Mouse (Mus musculus): ENCODE measurements around the gene Plod1. TPM values are rescaled to one million over a fixed set of nuclear protein-coding genes. Genes with fewer than 3 reads are reported as not detected.
A peak's percentile ranks its signal among the peaks of the same experiment; 100 is the strongest.
"Not testable (repeated sequence)": the region's sequence is repeated elsewhere in the genome, so short reads cannot be mapped to it uniquely, and the experiment has no call there.

Plod1 gene
- polyA plus RNA-seq, 1 experiment from 2014 or later: 83.8 TPM

GRCm38 (mm10) chr4:147879456-147879855, 57.1 kb downstream of the Plod1 start:
- H3K9me3 ChIP-seq (ENCODE audit: control insufficient read depth, low read length): no peaks in the 10 kb centered on the region
- H3K4me1 ChIP-seq (ENCODE audit: control insufficient read depth, insufficient read depth, low read length): no peaks in the 10 kb centered on the region
- DNase-seq (ENCODE audit: low spot score) (no peak), ATAC-seq (ENCODE audit: low read depth) (no peak)
- H3K27ac ChIP-seq (replicated peaks; ENCODE audit: low read depth, low read length): no peak overlapping the region
- H3K9ac ChIP-seq (ENCODE audit: low read depth, low read length): no peak overlapping the region
- H3K27me3 ChIP-seq (replicated peaks; ENCODE audit: control insufficient read depth, insufficient read depth, low read length): no peaks in the 10 kb centered on the region
- peaks cover 81% of the 10 kb centered on the region for H3K36me3 ChIP-seq (ENCODE audit: control insufficient read depth, insufficient read depth, low read length)
- no peak overlapping the region for H3K4me3 ChIP-seq (ENCODE audit: low read depth, low read length)
- H3K4me2 ChIP-seq (ENCODE audit: low read depth, low read length): no peak overlapping the region
- WGBS: 67% methylated on average over 2 of the region's 2 CpGs

- no peak overlapping the region for H3K4me2 ChIP-seq (ENCODE audit: low read depth, low read length)
- H3K9me3 ChIP-seq (ENCODE audit: control insufficient read depth, low read length): no peaks in the 10 kb centered on the region
- H3K4me3 ChIP-seq (ENCODE audit: low read depth, low read length): no peak overlapping the region
- H3K36me3 ChIP-seq (ENCODE audit: control insufficient read depth, insufficient read depth, low read length): peaks cover 85% of the 10 kb centered on the region
- H3K27me3 ChIP-seq (replicated peaks; ENCODE audit: control insufficient read depth, insufficient read depth, low read length): no peaks in the 10 kb centered on the region
- ATAC-seq (ENCODE audit: low read depth) (no peak), DNase-seq (ENCODE audit: low spot score) (no peak)
- H3K4me1 ChIP-seq (ENCODE audit: control insufficient read depth, insufficient read depth, low read length): no peaks in the 10 kb centered on the region
- no peak overlapping the region for H3K9ac ChIP-seq (ENCODE audit: low read depth, low read length)
- H3K27ac ChIP-seq (replicated peaks; ENCODE audit: low read depth, low read length): no peak overlapping the region
- WGBS: 94% methylated on average over 9 of the region's 9 CpGs
These were observed 58.0 kb downstream of the Plod1 start for GRCm38 (mm10) chr4:147878537-147878936.

GRCm38 (mm10) chr4:147875852-147876575, 60.6 kb downstream of the Plod1 start:
- H3K9me3 ChIP-seq (ENCODE audit: control insufficient read depth, low read length): no peaks in the 10 kb centered on the region
- no peak overlapping the region for H3K4me3 ChIP-seq (ENCODE audit: low read depth, low read length)
- H3K27me3 ChIP-seq (replicated peaks; ENCODE audit: control insufficient read depth, insufficient read depth, low read length): no peaks in the 10 kb centered on the region
- peaks cover 80% of the 10 kb centered on the region for H3K36me3 ChIP-seq (ENCODE audit: control insufficient read depth, insufficient read depth, low read length)
- no peak overlapping the region for H3K9ac ChIP-seq (ENCODE audit: low read depth, low read length)
- ATAC-seq (ENCODE audit: low read depth): no peak
- 89% methylated on average over 4 of the region's 4 CpGs for WGBS
- no peak overlapping the region for H3K27ac ChIP-seq (replicated peaks; ENCODE audit: low read depth, low read length)
- no peaks in the 10 kb centered on the region for H3K4me1 ChIP-seq (ENCODE audit: control insufficient read depth, insufficient read depth, low read length)
- no peak for DNase-seq (ENCODE audit: low spot score)
- no peak overlapping the region for H3K4me2 ChIP-seq (ENCODE audit: low read depth, low read length)

GRCm38 (mm10) chr4:147869238-147869637, 67.3 kb downstream of the Plod1 start:
- 12% methylated on average over 5 of the region's 5 CpGs for WGBS
- Histone ChIP-seq H3K27me3 (replicated peaks; ENCODE audit: control insufficient read depth, insufficient read depth, low read length) (no peaks in the 10 kb centered on the region), H3K9me3 (ENCODE audit: control insufficient read depth, low read length) (no peaks in the 10 kb centered on the region), H3K4me2 (ENCODE audit: low read depth, low read length) (peak overlapping the region; percentile 86), H3K36me3 (ENCODE audit: control insufficient read depth, insufficient read depth, low read length) (peaks cover 38% of the 10 kb centered on the region), H3K4me3 (ENCODE audit: low read depth, low read length) (peak overlapping the region; percentile 89), H3K27ac (replicated peaks; ENCODE audit: low read depth, low read length) (peak overlapping the region; percentile 48; the same call in 1 of the 2 replicates), H3K9ac (ENCODE audit: low read depth, low read length) (peak overlapping the region; percentile 69), H3K4me1 (ENCODE audit: control insufficient read depth, insufficient read depth, low read length) (peaks cover 13% of the 10 kb centered on the region; the same call in 1 of the 2 replicates)
- DNase-seq (ENCODE audit: low spot score) (no peak), ATAC-seq (ENCODE audit: low read depth) (no peak)

- peak within 1 kb of the TSS; percentile 86 for H3K4me2 ChIP-seq (ENCODE audit: low read depth, low read length)
- peaks cover 13% of the 10 kb centered on the region; the same call in 1 of the 2 replicates for H3K4me1 ChIP-seq (ENCODE audit: control insufficient read depth, insufficient read depth, low read length)
- no peaks in the 10 kb centered on the region for H3K27me3 ChIP-seq (replicated peaks; ENCODE audit: control insufficient read depth, insufficient read depth, low read length)
- peak within 1 kb of the TSS; percentile 89 for H3K4me3 ChIP-seq (ENCODE audit: low read depth, low read length)
- peaks cover 33% of the 10 kb centered on the region for H3K36me3 ChIP-seq (ENCODE audit: control insufficient read depth, insufficient read depth, low read length)
- H3K27ac ChIP-seq (replicated peaks; ENCODE audit: low read depth, low read length): peak within 1 kb of the TSS; percentile 86
- under 1% methylated on average over 30 of the region's 30 CpGs for WGBS
- peak; percentile 98 for ATAC-seq (ENCODE audit: low read depth)
- peak; percentile 99 for DNase-seq (ENCODE audit: low spot score)
- H3K9me3 ChIP-seq (ENCODE audit: control insufficient read depth, low read length): no peaks in the 10 kb centered on the region
- H3K9ac ChIP-seq (ENCODE audit: low read depth, low read length): peak within 1 kb of the TSS; percentile 83
These were observed 68.0 kb downstream of the Plod1 start, which contains the start of the genes Miip and Fv1 for GRCm38 (mm10) chr4:147868450-147869031. TSS of gene Miip (minus strand) at chr4:147868816. TSS of gene Fv1 (plus strand) at chr4:147868979.

- Histone ChIP-seq H3K4me3 (ENCODE audit: low read depth, low read length) (peak overlapping the region; percentile 89), H3K27me3 (replicated peaks; ENCODE audit: control insufficient read depth, insufficient read depth, low read length) (no peaks in the 10 kb centered on the region), H3K4me2 (ENCODE audit: low read depth, low read length) (peak overlapping the region; percentile 86), H3K36me3 (ENCODE audit: control insufficient read depth, insufficient read depth, low read length) (peaks cover 30% of the 10 kb centered on the region), H3K27ac (replicated peaks; ENCODE audit: low read depth, low read length) (peak overlapping the region; percentile 86), H3K9me3 (ENCODE audit: control insufficient read depth, low read length) (no peaks in the 10 kb centered on the region), H3K4me1 (ENCODE audit: control insufficient read depth, insufficient read depth, low read length) (peaks cover 13% of the 10 kb centered on the region; the same call in 1 of the 2 replicates), H3K9ac (ENCODE audit: low read depth, low read length) (peak overlapping the region; percentile 83)
- DNase-seq (ENCODE audit: low spot score): peak; percentile 21
- WGBS: 8% methylated on average over 17 of the region's 22 CpGs
- no peak; the same call in 1 of the 2 replicates for ATAC-seq (ENCODE audit: low read depth)
These were observed 68.8 kb downstream of the Plod1 start for GRCm38 (mm10) chr4:147867563-147868449.

- not testable (repeated sequence) for DNase-seq (ENCODE audit: low spot score); H3K9me3 ChIP-seq (ENCODE audit: control insufficient read depth, low read length); H3K27me3 ChIP-seq (replicated peaks; ENCODE audit: control insufficient read depth, insufficient read depth, low read length); H3K4me3 ChIP-seq (ENCODE audit: low read depth, low read length); ATAC-seq (ENCODE audit: low read depth); H3K4me2 ChIP-seq (ENCODE audit: low read depth, low read length); H3K9ac ChIP-seq (ENCODE audit: low read depth, low read length); H3K27ac ChIP-seq (replicated peaks; ENCODE audit: low read depth, low read length)
- Histone ChIP-seq H3K36me3 (ENCODE audit: control insufficient read depth, insufficient read depth, low read length) (peaks cover 33% of the 10 kb centered on the region), H3K4me1 (ENCODE audit: control insufficient read depth, insufficient read depth, low read length) (peaks cover 13% of the 10 kb centered on the region; the same call in 1 of the 2 replicates)
- 55% methylated on average over 3 of the region's 3 CpGs for WGBS
These were observed 69.8 kb downstream of the Plod1 start for GRCm38 (mm10) chr4:147866793-147867192.

- Histone ChIP-seq H3K27ac (replicated peaks; ENCODE audit: low read depth, low read length) (no peak overlapping the region), H3K4me3 (ENCODE audit: low read depth, low read length) (no peak overlapping the region), H3K27me3 (replicated peaks; ENCODE audit: control insufficient read depth, insufficient read depth, low read length) (no peaks in the 10 kb centered on the region), H3K4me2 (ENCODE audit: low read depth, low read length) (no peak overlapping the region), H3K36me3 (ENCODE audit: control insufficient read depth, insufficient read depth, low read length) (peaks cover 38% of the 10 kb centered on the region), H3K9me3 (ENCODE audit: control insufficient read depth, low read length) (no peaks in the 10 kb centered on the region), H3K4me1 (ENCODE audit: control insufficient read depth, insufficient read depth, low read length) (peaks cover 13% of the 10 kb centered on the region; the same call in 1 of the 2 replicates), H3K9ac (ENCODE audit: low read depth, low read length) (no peak overlapping the region)
- DNase-seq (ENCODE audit: low spot score) (no peak), ATAC-seq (ENCODE audit: low read depth) (no peak)
- 98% methylated on average over 9 of the region's 9 CpGs for WGBS
These were observed 70.5 kb downstream of the Plod1 start for GRCm38 (mm10) chr4:147866056-147866455.
